Comparison of ENCODE assay signal across 15 mouse cellular contexts in genomic region chr2:37971726-37972125, GRCm38 (mm10).
"Had no signal": no experiment of that assay in that cellular context is flagged by ENCODE, and none has a peak within 500 bp of the region (broad histone marks: within the 10 kb centered on the region; RNA-seq: fewer than 3 reads in every experiment).

No protein-coding gene starts in this region.

- H3K4me2 ChIP-seq: lung, embryonic 14.5 days; midbrain, embryonic 12.5 days; neural tube, embryonic 13.5 days; neural tube, embryonic 15.5 days had no signal

- H3K27me3 ChIP-seq: midbrain, embryonic 12.5 days; neural tube, embryonic 13.5 days; neural tube, embryonic 15.5 days had no signal

- DNase-seq: lung, adult 18-20 months; lung, embryonic 14.5 days; lung, postnatal 10 days; lung, postnatal 4 days; midbrain, embryonic 14.5 days; right cerebral cortex, postnatal 14 days; thymus, adult 18-20 months; thymus, postnatal 14 days; thymus, postnatal 36 days had no signal

- H3K9me3 ChIP-seq: midbrain, embryonic 10.5 days; midbrain, embryonic 12.5 days; neural tube, embryonic 13.5 days; neural tube, embryonic 15.5 days had no signal

- H3K36me3 ChIP-seq: midbrain, embryonic 10.5 days; midbrain, embryonic 12.5 days; neural tube, embryonic 13.5 days; neural tube, embryonic 15.5 days had no signal

- H3K4me1 ChIP-seq: neural tube, embryonic 15.5 days had no signal

- H3K9ac ChIP-seq: lung, embryonic 14.5 days; midbrain, embryonic 12.5 days; neural tube, embryonic 13.5 days; neural tube, embryonic 15.5 days had no signal

- H3K4me3 ChIP-seq: midbrain, embryonic 10.5 days; midbrain, embryonic 12.5 days; myocyte; neural tube, embryonic 13.5 days; neural tube, embryonic 15.5 days had no signal

- ATAC-seq: midbrain, embryonic 16.5 days had no signal

- H3K27ac ChIP-seq: midbrain, embryonic 10.5 days; midbrain, embryonic 12.5 days; neural tube, embryonic 13.5 days; neural tube, embryonic 15.5 days had no signal
